Mouse (Mus musculus): ENCODE results near the gene Cyb5d1.
A peak's percentile ranks its signal among the peaks of the same experiment; 100 is the strongest.

Cyb5d1 gene

GRCm38 (mm10) chr11:69416509-69416908 lies 21.1 kb upstream of the Cyb5d1 start:
- DNase-seq (ENCODE audit: inconsistent ontology term): no peak

DNA sequence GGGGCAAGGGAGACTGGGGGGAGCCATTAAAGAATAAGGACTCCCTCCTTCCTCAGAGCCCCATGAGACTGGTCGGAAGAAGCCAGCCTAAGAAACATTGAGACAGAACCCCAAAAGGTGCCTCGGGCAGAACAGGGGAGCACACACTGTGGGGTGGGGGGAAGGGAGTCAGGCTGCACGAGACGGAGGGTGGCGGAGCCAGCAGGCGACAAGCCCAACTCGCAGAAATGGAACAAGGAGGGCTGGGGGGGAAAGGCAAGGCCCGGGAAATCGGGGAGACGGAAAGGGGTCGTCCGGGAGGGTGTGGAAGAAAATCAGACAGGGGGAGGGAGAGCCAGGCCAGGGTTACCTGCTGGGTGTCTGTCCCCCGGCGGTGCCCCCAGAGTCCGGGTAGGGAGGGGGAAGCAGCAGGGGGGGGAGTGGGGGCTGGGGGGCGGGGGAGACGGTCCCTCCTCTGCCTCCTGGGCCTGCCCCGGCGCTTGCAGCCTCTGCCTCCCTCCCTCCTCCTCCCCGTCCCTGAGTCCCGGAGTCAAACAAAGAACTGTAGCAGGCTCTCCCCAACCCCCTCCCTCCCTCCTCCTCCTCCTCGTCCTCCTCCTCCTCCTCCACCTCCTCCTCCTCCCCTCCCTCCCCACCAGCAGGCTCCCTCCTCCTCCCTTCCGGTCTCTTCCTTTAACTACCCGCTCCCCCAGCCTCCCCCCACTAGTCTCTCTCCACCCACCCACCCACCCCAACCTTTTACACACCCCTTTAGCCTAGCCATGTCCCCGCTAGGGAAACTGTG lies 20.4 kb upstream of the Cyb5d1 start:
- DNase-seq (ENCODE audit: inconsistent ontology term): peak; percentile 84

DNA sequence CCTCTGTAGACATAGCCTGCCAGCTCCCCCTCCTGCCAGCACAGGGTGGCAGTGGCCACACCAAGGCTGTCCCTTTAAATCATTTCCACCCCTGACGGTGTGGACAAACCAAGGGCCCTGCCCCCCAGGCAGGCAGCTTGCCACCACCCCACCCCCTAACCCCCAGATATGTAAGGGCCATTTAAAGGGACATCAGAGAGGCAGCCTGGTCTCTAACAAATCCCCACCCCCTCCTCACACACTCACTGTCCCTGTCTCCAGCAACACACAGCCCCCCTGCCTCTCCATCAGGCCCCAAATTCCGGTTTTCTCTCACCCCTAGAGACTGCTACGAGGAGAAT lies 19.9 kb upstream of the Cyb5d1 start:
- DNase-seq (ENCODE audit: inconsistent ontology term): peak; percentile 91

GRCm38 (mm10) chr11:69414421-69415326 lies 19.2 kb upstream of the Cyb5d1 start:
- DNase-seq (ENCODE audit: inconsistent ontology term): no peak

DNA sequence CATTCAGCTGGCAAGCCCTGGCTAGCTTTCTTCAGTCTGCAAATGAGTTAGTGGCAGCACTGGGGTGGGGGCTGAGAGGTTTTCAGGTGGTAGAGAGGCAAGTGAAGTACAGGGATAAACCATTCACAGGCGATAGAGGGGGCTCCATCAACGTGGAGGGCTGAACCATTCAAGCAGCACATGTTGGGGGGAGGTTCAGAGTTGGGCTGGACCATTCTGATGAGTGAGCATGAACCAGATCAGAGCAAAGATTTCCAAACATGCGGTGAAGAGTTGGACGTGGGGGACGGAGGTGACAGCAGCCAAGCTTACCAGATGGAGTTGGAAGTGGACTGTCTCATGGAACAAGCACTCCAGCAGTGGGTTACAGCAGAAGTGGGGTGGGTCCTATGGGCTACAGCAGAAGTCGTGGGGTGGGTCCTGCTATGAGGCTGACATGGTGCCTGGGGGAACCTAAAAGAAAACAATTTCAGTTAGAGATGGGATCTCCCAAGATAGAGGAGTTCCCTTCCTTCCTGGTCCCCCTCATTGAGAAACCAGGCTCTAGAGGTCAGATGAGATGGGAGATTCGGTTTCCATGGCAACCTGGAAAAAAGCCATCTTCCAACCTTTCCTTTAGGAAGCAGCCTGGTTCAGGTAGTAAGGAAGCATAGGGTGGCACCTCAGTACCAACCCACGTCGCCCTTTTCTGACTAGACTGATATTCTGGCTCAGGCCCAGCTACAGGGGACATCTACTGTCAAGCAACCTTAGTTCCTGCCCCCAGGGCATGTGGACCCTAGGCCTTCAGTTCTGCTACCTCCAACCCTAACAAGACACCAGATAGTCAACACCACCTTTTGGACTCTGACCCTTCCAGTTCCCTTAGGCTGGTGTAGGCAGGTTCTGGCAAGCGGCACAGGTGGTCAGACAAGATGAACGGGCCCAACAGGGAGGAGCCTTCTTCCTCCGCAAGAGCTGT lies 18.1 kb upstream of the Cyb5d1 start, which contains the start of gene Kdm6b:
TSS of gene Kdm6b (minus strand) at position 455 of the 961 bp plus-strand sequence.
- DNase-seq (ENCODE audit: inconsistent ontology term): no peak

DNA sequence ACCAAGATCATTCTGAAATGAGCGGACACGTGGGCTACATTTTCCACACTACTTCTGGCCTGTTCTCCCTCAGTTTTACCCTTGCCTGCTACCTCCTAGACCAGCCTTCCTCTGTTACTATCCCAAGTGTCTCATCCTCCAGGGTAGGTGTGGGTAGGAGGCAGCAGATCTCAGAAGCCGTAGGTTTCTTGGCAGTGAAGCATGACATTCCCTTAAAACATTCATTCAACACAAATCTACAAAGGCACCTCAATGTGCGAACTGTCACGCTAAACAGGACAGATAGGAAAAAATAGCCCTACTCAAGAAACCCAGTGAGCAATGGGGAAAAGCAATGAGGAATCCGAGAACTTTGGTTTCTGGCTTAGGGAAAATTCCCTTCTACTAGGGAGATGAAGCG lies 17.1 kb upstream of the Cyb5d1 start:
- no peak for DNase-seq (ENCODE audit: inconsistent ontology term)

- DNase-seq (ENCODE audit: inconsistent ontology term): peak; percentile 99
These were observed 16.2 kb upstream of the Cyb5d1 start for GRCm38 (mm10) chr11:69411538-69412203.

DNA sequence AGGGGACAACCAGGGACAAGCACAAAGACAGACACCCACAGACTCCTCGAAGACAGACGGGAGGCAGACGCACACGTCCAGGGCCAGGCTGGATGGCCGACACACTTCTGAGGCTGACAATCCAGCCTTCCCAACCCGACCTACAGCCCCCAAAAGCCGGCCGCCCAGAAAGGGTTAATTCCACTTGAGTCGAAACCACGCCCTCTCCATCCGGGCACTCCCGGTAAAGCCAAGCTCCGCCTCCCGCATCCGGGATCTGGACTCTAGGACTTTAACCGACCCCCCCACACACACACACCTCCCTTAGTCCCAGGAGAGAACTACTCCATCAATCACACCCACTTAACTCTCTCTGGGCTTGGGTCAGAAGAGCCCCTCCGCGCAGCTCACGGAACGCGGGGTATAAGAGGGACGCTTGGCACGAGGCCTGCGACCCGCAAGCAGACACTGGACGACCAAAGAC lies 15.7 kb upstream of the Cyb5d1 start:
- peak; percentile 97 for DNase-seq (ENCODE audit: inconsistent ontology term)

DNA sequence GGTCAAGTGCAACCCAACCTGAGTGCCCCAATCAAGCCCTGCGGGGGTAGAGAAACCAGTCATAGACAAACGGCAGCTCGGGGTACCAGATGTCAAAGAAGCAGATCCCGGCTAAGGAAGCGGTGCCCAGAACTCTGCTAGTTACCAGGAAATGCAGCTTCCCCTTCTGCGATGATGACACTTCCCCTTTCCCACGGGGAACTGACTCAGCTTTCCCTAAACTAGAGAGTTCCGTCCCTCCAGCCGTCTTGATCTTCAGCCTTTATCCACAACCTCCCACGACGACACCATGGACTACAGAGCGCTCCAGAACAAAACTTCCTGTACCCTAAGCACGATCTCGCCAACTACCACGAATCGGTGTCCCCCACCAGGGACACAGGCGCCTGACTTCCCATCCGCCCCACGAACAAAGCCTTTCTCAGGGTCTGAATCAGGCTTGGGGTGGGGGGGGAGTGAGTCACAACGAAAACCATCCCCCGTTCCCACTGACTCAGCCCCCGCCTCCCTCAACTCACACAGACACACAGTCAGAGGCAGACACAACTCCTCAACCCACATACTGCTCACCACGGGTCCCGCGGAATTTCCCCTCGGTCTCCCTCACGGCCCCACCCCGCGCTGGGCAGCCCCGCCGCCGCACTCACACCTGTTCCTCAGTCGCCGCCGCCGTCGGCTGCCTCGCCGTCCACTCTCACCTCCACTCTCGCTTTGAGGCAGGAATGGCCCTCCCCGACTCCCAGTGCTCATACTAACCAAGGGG lies 15.1 kb upstream of the Cyb5d1 start:
- peak; percentile 96 for DNase-seq (ENCODE audit: inconsistent ontology term)

- no peak for DNase-seq (ENCODE audit: inconsistent ontology term)
These were observed 14.5 kb upstream of the Cyb5d1 start for GRCm38 (mm10) chr11:69410045-69410309.

DNA sequence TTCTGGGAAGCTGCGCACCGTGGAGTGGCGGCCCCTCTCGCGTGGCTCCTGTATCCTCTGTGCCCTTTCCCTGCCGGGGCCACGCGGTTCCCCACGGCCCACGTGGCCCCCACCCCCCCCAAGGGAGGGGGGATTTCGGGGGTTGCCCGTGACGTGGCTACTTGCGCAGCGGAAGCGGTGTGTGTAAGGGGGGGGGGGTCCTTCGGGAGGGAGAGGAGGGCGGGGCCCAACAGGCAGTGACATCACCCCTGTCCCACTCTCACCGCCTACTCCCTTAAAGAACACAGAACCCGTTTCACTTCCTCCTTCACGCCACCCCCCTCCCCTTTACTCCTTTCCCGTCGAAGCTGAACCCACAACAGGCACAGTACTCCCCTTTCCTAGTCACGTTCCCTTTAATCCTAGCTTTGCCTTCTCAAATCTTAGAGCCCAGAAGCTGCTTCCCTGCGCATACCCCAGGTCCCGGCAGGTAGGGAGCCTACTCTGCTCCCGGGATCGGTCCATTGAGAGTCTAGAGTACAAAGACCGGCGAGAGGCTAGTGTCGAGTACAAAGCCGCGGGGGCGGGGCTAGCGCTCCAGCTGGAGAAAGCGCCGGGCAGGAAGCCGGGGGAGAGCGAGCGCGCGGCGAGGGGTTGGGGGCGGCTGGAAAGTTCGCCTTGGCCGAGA lies 14.1 kb upstream of the Cyb5d1 start:
- peak; percentile 95 for DNase-seq (ENCODE audit: inconsistent ontology term)

DNA sequence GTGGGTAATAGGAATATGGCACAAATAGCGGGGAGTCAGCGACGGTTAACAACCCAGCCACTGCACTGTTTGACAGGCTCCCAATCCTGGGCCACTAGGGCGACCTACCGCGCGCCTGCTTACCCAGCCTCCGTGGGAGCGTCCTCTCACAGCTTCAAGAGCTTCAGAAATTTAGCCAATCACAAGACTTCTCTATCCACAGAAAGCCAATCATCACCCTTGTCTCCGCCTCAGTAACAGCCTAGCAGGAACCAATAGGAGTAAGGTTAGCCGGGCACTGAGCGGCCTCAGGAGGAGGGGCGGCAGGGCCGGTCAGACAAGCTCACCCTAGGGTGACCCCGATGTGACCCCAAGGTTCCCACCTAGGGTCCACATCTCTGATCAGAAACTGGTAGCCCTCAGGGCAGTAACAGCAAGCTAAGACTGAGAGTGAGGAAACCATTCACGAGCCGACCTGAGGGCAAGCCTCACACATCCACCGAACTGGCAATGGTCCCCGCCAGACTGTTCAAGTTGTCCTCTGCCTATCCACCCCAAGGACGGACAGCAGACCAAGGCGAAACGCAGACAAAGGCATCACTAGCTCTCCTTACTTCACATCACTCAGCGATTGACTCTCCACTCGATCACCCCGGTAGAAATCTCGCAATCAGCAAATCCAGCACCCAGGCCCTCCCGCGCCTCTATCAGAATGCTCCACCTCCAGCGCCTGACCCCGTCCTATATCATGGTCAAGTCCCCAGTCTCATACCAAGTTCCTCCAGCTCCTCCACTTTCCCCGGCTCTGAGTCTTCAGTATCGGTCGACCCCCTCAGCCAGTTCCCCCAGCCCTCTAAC lies 13.3 kb upstream of the Cyb5d1 start:
- peak; percentile 93 for DNase-seq (ENCODE audit: inconsistent ontology term)

- DNase-seq (ENCODE audit: inconsistent ontology term): no peak
These were observed 12.2 kb upstream of the Cyb5d1 start for GRCm38 (mm10) chr11:69407724-69408004.

GRCm38 (mm10) chr11:69406867-69407723 lies 11.7 kb upstream of the Cyb5d1 start:
- DNase-seq (ENCODE audit: inconsistent ontology term): no peak

DNA sequence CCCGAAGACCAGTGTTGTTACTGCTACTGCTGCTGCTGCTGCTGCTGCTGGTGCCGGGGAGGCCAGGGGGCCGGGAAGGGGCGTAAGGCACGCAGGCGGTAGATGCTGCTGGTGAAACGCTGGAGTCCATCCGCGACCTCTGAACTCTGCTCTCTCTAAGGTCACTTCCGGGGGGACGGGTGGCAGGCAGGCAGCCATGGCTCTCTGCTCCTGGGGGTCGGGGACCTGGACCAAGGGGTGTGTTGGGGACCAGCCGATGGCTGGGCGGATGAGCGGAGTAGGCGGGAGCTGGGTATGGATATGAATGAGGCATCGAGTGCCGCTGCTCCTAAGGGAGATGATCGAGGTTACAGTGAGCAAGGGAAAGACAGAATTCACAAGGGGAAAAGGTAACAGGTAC lies 10.9 kb upstream of the Cyb5d1 start:
- DNase-seq (ENCODE audit: inconsistent ontology term): no peak

- no peak for DNase-seq (ENCODE audit: inconsistent ontology term)
These were observed 10.2 kb upstream of the Cyb5d1 start for GRCm38 (mm10) chr11:69405397-69406200.

DNA sequence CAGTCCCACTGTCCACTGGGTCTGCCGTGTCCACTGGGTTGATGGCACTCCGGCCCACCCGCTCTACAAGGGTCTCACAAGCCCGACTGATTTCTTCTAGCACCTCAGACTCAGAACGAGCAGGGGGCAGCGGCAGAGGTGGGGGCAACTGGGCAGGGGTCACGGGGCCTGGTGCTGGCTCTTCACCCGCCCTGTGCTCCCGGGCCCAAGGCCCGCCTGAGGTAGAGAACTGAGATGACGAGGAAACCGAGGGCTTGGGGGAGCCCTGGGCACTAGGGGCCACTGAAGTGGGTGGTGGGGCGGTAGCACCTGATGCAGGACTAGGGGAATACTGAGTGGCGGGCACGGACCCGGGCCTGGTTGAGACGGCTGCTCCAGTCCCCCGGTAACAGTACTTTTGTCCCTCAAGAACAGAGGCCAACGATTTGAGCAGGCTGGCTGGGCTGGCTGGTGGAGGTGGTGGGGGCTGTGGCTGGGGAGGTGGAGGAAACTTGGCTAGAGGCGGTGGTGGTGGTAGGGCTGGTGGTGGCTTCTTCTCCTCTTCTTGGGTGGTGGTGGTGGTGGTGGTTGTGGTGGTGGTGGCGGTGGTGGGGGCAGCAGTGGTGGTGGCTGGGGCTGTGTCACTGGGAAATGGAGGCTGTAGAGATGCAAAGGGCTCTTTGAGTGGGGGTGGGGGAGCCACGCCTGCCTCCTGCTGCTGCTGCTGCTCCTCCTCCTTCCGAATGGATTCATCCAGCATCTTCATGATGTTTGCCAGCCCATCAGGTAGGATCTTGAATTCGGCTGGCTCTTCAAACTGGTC lies 9.4 kb upstream of the Cyb5d1 start:
- DNase-seq (ENCODE audit: inconsistent ontology term): no peak
